Mouse (Mus musculus): ENCODE results near the gene Slc16a7.

The Slc16a7 gene

DNA sequence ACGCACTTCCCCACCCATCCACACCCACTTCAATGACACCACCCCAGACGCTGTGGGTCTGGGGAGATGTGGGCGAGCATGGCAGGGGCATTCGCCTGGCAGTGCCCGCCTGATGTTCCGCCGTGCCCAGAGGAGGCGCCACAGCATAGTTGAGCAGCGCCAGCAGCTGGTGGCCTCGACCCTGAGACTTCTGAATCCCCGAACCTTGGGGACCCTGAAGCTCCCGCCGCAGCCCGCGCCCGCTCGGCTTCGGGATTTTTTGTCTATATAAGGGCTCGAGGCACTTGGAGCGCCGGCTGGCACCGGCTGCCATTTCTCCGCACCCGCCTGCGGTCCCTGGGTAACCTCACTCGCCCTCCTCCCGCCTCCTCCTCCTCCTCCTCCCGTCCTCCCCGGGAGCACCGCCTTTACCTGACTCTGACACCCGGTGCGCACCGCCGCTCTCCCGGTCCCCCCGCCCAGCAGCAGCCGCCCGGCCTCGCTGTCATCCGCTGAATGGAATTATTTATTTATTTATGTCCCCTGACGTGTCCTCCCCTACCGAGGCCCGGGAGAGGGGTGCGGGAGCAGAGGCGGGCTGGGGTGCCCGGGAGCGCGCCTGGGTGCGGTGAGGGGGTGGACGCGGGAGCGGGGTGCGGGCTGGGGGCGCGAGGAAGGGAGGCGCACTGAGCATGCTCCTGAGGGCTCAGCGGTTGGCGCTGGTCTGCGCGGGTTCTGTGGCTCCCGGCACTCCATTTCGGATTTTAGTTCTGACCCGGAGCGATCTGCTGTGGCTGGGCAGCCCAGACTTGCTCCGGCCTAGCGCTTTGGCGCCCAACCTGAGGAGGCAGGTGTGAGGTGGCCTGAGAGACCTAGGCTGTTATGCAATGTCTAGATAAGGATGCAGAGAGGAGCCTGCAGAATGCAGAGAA is at the start of gene Slc16a7:
Gene Slc16a7, minus strand, starts transcription at position 590 of the 911 bp plus-strand sequence.
- DNase-seq (ENCODE audit: low read depth in 2 of 2, low spot score in 2 of 2): peak; percentile 1 to 27

- no peak for DNase-seq (ENCODE audit: low read depth in 2 of 2, low spot score in 2 of 2)
These were observed 29.5 kb upstream of the Slc16a7 start for GRCm38 (mm10) chr10:125418795-125419194.

- DNase-seq (ENCODE audit: low read depth in 2 of 2, low spot score in 2 of 2): no peak
These were observed 10.5 kb upstream of the Slc16a7 start for GRCm38 (mm10) chr10:125399796-125400195.

DNA sequence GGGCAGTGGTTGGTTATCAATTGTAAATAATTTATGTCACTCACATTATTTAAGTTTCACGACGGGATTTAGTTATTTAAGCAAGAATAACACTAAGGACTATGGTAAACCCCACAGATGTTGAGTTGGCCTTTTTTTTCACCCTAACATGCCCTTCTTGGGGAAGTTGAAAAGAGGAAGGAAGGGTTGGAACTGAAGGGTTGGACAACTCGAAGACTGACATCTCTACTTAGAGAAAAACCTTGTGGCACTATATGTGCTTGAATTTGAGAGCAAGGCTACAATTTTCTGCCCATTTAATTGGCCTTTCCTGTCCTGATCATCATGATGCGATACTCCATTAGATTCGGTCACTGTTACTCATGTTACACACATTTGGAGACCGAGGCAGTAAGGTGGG is 746 bp upstream of the Slc16a7 start:
- DNase-seq (ENCODE audit: low read depth in 2 of 2, low spot score in 2 of 2): no peak

GRCm38 (mm10) chr10:125388481-125388875 is 787 bp downstream of the Slc16a7 start:
- DNase-seq (ENCODE audit: low read depth in 2 of 2, low spot score in 2 of 2): peak in 1 of 2 experiments; percentile 3

DNA sequence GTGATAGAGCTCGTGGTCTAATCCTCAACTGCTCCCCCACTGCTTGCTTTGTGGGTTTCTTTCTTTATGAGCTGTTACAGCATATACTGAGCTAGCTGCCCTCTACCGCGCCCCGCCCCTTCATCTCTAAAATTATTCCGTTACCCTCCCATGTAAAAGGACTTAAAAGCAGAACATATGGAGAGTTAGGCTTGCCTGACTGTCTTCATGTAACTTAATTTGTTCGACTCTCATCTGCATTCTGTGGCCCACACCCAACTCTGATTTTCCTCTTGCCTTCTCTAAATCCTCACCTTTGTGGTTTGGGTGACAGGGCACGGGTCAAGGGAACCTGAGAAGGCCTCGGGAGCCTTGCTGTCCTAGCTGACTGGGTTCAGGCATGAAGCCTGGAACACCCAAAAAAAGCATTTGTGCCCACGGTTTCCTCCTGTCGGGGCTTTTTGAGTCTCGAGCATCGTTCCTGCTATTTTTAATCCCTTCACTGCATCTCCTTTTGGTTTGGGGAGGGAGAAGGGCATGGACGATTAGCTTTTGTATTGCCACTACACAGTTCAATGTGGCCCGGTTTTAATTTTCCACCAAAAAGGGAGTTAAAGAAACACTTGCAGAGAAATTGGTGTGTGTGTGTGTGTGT is 1.4 kb downstream of the Slc16a7 start:
- DNase-seq (ENCODE audit: low read depth in 2 of 2, low spot score in 2 of 2): no peak

GRCm38 (mm10) chr10:125375526-125375925 is 13.7 kb downstream of the Slc16a7 start:
- DNase-seq (ENCODE audit: low read depth in 2 of 2, low spot score in 2 of 2): no peak

- no peak for DNase-seq (ENCODE audit: low read depth in 2 of 2, low spot score in 2 of 2)
These were observed 16.6 kb downstream of the Slc16a7 start for GRCm38 (mm10) chr10:125372666-125373065.

DNA sequence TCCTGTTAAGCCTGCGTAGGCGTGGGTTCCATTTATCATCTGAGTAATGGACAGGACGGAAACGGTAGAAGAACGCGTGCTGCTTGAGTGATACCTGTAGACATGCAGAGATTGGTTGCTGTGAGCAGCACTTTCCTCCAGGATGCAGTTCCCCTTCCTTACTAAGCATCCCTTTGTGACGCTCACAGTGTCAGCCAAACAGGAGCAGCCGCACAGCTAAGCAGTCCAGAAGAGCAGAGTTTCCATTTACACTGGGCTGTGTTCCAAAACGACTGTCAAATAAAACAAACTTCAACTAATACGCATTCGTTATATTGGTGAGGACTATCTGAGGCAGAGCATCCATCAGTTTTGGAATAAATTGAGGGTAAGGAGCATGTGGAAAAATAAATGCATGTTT is 17.8 kb downstream of the Slc16a7 start:
- DNase-seq (ENCODE audit: low read depth in 2 of 2, low spot score in 2 of 2): no peak

DNA sequence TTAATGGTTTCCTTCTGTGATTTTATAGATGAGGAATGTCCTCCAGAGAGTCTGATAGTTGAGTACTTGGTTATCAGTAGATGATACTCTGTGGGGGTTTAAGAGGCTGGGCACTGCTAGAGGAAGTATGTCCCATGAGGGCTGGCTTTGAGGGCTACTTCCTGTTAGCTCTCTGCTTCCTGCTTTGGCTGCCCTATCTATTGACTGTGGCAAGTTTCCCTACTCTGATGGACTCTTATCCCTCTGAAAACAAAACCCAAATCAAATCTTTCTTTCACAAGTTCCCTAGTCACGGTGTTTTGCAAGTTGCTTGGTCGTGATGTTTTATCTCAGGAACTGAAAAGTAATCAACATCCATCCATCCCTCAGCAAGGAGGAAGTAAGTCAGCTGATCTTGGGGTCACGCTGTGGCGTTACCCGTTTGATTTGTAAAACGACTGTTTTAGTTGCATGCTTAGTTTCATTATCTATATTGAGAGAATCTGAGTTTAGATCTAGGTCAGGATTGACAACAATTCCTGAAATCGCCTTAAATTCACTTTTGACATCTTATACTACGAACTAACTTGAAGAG is 19.1 kb downstream of the Slc16a7 start:
- DNase-seq (ENCODE audit: low read depth in 2 of 2, low spot score in 2 of 2): peak in 1 of 2 experiments; percentile 6

GRCm38 (mm10) chr10:125358479-125358878 is 30.8 kb downstream of the Slc16a7 start:
- DNase-seq (ENCODE audit: low read depth in 2 of 2, low spot score in 2 of 2): no peak

DNA sequence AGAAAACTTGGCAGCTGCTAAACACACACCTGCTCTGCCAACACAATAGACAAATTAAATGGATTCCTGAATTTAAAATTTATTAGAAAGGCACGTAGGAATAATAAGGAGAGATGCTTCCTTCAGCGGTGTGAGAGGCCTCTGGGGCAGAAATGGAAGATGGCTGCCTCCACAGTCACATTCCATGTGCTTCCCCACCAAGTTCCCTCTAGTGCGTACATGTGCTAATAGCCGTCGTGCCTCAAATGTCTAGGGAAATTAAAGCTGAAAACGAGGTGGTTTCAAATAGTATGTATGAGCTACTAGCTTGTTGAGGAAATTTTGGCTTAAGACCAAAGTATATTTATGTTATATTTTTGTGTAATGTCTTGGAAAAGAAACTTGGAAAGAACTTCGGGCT is 36.5 kb downstream of the Slc16a7 start:
- DNase-seq (ENCODE audit: low read depth in 2 of 2, low spot score in 2 of 2): no peak

DNA sequence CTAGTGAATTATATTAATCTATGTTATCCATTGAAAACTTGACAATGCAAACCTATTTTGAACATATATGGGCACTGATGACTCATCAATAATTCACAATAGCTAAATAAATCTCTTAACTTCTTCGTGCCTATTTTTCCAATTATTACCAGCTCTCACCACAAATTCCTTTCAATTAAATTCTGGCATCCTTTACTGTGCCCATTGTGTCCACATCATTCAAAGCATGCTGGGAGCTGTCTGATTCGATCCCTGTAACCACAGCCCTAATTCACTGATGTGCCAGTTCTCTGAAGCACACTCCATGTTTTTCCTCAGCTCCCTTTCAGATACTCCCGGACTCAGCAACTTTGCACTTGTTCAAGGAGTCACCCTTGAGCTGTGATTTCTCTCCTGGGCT is 41.1 kb downstream of the Slc16a7 start:
- DNase-seq (ENCODE audit: low read depth in 2 of 2, low spot score in 2 of 2): no peak

- DNase-seq (ENCODE audit: low read depth in 2 of 2, low spot score in 2 of 2): no peak
These were observed 42.1 kb downstream of the Slc16a7 start for GRCm38 (mm10) chr10:125347149-125347548.

DNA sequence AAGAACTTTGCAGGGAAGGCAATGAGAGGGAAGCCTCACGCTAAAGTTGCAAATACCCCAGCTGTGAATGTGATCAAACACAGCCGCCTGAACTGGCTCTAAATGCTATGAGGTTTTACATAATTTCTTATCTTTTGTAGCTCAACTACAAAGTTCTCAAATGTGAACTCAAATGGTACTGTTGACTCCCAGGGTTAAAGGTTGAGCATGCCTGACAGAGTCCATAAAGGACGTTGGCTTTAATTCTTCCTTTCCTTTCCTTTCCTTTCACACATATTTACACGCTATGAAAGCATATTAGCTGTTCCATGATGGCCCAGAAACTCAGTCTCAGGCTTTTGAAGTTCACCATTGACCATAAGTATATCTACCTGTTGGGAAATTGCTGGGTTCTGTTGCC is 42.9 kb downstream of the Slc16a7 start:
- no peak for DNase-seq (ENCODE audit: low read depth in 2 of 2, low spot score in 2 of 2)

DNA sequence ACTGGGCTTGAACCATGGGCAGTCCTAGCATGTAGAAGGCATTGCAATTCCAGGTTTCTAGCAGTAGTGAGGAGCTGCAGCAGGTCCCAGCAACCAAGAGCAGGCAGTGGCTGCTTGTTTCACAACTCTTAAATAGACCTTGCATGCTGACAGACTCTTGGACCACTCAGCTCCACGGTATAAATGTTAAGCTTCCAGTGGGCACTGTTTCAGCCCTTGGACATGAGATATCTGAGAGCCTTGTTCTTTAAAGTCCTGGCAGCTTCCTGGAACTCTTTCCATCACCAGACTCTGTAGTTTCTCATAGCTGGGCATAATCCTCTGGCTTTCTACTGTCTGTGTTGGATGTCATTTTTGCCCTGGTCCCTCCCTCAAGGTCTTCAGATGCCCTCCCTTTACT is 43.7 kb downstream of the Slc16a7 start:
- no peak for DNase-seq (ENCODE audit: low read depth in 2 of 2, low spot score in 2 of 2)

DNA sequence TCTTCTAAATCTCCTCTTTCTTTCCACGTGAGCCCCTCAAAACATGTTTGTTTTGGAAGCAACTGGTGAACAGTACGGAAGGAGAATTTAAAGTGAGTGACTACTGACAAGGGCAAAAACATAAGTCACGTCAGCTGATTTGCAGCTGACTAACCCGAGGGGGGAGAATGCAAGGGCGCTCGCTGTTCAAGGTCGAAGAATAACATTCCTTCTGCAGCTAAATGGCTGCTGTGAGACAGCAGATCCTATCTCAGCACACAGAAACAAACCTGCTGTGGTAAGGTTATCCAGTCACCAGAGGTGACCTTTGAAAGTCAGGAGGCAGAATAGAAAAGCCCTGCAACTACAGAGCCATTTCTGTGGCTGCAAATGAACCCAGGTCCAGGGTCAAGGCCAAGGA is 47.1 kb downstream of the Slc16a7 start:
- DNase-seq (ENCODE audit: low read depth in 2 of 2, low spot score in 2 of 2): no peak

- no peak for DNase-seq (ENCODE audit: low read depth in 2 of 2, low spot score in 2 of 2)
These were observed 55.5 kb downstream of the Slc16a7 start for GRCm38 (mm10) chr10:125333799-125334198.

GRCm38 (mm10) chr10:125331334-125331733 is 57.9 kb downstream of the Slc16a7 start:
- no peak for DNase-seq (ENCODE audit: low read depth in 2 of 2, low spot score in 2 of 2)

DNA sequence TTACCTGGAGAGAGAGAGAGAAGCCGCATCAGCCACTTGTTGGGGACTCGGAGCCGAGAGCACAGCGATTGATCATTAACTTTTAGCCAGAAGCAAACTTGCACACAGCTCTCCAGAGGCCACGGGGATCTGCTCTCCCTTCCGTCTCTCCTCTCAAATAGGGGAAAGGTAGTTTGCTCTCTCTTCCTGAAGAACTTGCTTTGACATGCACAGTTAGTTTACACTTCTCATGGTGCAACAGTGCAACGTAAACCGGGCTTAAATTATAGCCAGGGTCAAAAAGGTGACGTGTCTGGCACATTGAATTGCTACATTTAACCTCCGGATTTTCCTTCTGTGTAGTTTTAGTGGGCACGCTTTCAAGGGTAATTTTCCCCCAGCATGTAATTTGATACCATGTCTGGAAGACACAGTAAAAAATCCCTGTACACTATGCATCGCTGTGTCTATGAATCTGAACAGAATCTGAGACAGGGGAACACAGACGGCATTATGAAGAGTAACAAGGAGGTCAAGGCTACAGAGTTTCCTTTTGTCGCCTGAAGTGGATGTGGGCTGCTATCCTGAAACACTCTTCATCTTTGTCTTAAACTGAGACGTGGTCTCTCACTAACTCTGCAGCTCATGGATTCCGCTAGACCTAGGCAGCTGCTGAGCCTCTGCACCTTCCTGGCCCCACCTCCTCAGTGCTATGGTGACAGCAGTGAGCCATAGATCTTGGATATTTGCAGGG is 60.8 kb downstream of the Slc16a7 start:
- no peak for DNase-seq (ENCODE audit: low read depth in 2 of 2, low spot score in 2 of 2)

- no peak for DNase-seq (ENCODE audit: low read depth in 2 of 2, low spot score in 2 of 2)
These were observed 64.2 kb downstream of the Slc16a7 start for GRCm38 (mm10) chr10:125324871-125325565.

All from CD8-positive naive resting alpha-beta T cell, adult 2 months (primary cell).